Mouse (Mus musculus): ENCODE measurements around the gene Brd7. TPM values are rescaled to one million over a fixed set of nuclear protein-coding genes. Genes with fewer than 3 reads are reported as not detected.

The Brd7 gene
- total and polyA plus RNA-seq, 2 experiments, result 12.7 to 22.7 TPM

- no peak overlapping the region for H3K27ac ChIP-seq (replicated peaks; ENCODE audit: insufficient read depth, low read depth, low read length)
- H3K79me2 ChIP-seq (ENCODE audit: control insufficient read depth, insufficient read depth, low read length), result no peaks in the 10 kb centered on the region
- H3K36me3 ChIP-seq (ENCODE audit: control insufficient read depth, insufficient read depth, low read length), result no peaks in the 10 kb centered on the region
- DNase-seq (ENCODE audit: extremely low read depth, low read depth, low spot score), result no peak
- H3K9ac ChIP-seq (ENCODE audit: low read depth, low read length), result no peak overlapping the region
- H3K4me1 ChIP-seq (ENCODE audit: control insufficient read depth, insufficient read depth, low read length), result no peaks in the 10 kb centered on the region
- H3K27me3 ChIP-seq (ENCODE audit: control insufficient read depth, insufficient read depth, low read length), result no peaks in the 10 kb centered on the region
- WGBS, result 89% methylated on average over 5 of the region's 5 CpGs
- no peak overlapping the region for H3K4me3 ChIP-seq (ENCODE audit: insufficient read depth, low read depth, low read length)
- no peak for TF ChIP-seq CTCF (IDR thresholded peaks at IDR 0.05; ENCODE audit: low read depth, low read length)
- TF ChIP-seq POLR2A (IDR thresholded peaks at IDR 0.05; ENCODE audit: extremely low read depth, insufficient read depth, low read length), result no peak
Measured at GRCm38 (mm10) chr8:88321387-88321786, 40.6 kb downstream of the Brd7 start.

DNA sequence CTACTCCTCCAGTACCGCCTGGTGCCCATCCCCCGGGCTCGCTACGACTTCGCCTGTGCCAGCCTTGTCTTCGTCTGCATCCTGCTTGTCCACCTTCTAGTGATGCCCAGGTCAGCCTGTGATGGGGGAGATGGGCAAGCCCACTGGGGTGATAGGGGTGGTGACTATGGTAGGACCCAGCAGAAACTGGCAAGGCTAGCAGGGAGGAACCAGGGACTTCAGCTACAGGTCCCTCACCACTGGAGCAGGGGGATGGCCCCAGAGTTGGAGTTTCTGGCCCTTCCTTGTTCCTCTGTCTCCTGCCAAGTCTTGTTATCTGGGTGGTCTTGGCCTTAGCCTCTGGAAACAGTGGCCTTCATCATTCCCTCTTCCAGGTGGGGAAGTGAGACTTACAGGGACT, 41.9 kb downstream of the Brd7 start:
- Histone ChIP-seq H3K79me2 (ENCODE audit: control insufficient read depth, insufficient read depth, low read length) (no peaks in the 10 kb centered on the region), H3K9ac (ENCODE audit: low read depth, low read length) (no peak overlapping the region), H3K36me3 (ENCODE audit: control insufficient read depth, insufficient read depth, low read length) (no peaks in the 10 kb centered on the region), H3K4me3 (ENCODE audit: insufficient read depth, low read depth, low read length) (no peak overlapping the region), H3K4me1 (ENCODE audit: control insufficient read depth, insufficient read depth, low read length) (no peaks in the 10 kb centered on the region), H3K27ac (replicated peaks; ENCODE audit: insufficient read depth, low read depth, low read length) (no peak overlapping the region), H3K27me3 (ENCODE audit: control insufficient read depth, insufficient read depth, low read length) (no peaks in the 10 kb centered on the region)
- no peak for DNase-seq (ENCODE audit: extremely low read depth, low read depth, low spot score)
- WGBS, result 95% methylated on average over 6 of the region's 6 CpGs
- TF ChIP-seq CTCF (IDR thresholded peaks at IDR 0.05; ENCODE audit: low read depth, low read length), result no peak
- TF ChIP-seq POLR2A (IDR thresholded peaks at IDR 0.05; ENCODE audit: extremely low read depth, insufficient read depth, low read length), result no peak

DNA sequence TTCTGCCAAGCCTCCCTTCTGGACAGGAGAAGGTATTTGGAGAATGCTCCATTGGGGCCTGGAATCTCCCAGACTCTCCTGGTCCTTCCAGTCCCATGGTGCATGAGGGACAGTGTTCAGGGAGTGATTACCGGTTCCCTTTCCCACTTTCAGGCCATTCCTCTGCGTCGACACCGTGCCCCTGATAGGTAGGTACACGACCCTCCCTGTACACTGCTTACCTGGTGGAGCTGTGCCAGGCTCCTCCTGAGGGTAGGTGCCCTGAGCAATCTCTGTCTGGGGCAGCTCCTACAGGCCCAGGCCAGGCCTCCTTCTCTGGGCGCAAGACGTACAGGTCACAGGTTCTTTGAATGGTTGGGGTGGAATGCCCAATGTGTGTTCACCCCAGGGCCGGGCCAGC, 43.8 kb downstream of the Brd7 start:
- H3K79me2 ChIP-seq (ENCODE audit: control insufficient read depth, insufficient read depth, low read length), result no peaks in the 10 kb centered on the region
- no peak for DNase-seq (ENCODE audit: extremely low read depth, low read depth, low spot score)
- no peak overlapping the region for H3K4me3 ChIP-seq (ENCODE audit: insufficient read depth, low read depth, low read length)
- no peaks in the 10 kb centered on the region for H3K27me3 ChIP-seq (ENCODE audit: control insufficient read depth, insufficient read depth, low read length)
- no peak overlapping the region for H3K9ac ChIP-seq (ENCODE audit: low read depth, low read length)
- WGBS, result 92% methylated on average over 8 of the region's 8 CpGs
- H3K36me3 ChIP-seq (ENCODE audit: control insufficient read depth, insufficient read depth, low read length), result no peaks in the 10 kb centered on the region
- no peak for TF ChIP-seq POLR2A (IDR thresholded peaks at IDR 0.05; ENCODE audit: extremely low read depth, insufficient read depth, low read length)
- no peak for TF ChIP-seq CTCF (IDR thresholded peaks at IDR 0.05; ENCODE audit: low read depth, low read length)
- no peak overlapping the region for H3K27ac ChIP-seq (replicated peaks; ENCODE audit: insufficient read depth, low read depth, low read length)
- H3K4me1 ChIP-seq (ENCODE audit: control insufficient read depth, insufficient read depth, low read length), result no peaks in the 10 kb centered on the region

GRCm38 (mm10) chr8:88317341-88317740, 44.7 kb downstream of the Brd7 start:
- H3K9ac ChIP-seq (ENCODE audit: low read depth, low read length), result no peak overlapping the region
- no peaks in the 10 kb centered on the region for H3K79me2 ChIP-seq (ENCODE audit: control insufficient read depth, insufficient read depth, low read length)
- no peak for TF ChIP-seq POLR2A (IDR thresholded peaks at IDR 0.05; ENCODE audit: extremely low read depth, insufficient read depth, low read length)
- TF ChIP-seq CTCF (IDR thresholded peaks at IDR 0.05; ENCODE audit: low read depth, low read length), result no peak
- no peak overlapping the region for H3K27ac ChIP-seq (replicated peaks; ENCODE audit: insufficient read depth, low read depth, low read length)
- WGBS, result 70% methylated on average over 5 of the region's 5 CpGs
- H3K36me3 ChIP-seq (ENCODE audit: control insufficient read depth, insufficient read depth, low read length), result no peaks in the 10 kb centered on the region
- no peak overlapping the region for H3K4me3 ChIP-seq (ENCODE audit: insufficient read depth, low read depth, low read length)
- no peaks in the 10 kb centered on the region for H3K4me1 ChIP-seq (ENCODE audit: control insufficient read depth, insufficient read depth, low read length)
- DNase-seq (ENCODE audit: extremely low read depth, low read depth, low spot score), result no peak
- no peaks in the 10 kb centered on the region for H3K27me3 ChIP-seq (ENCODE audit: control insufficient read depth, insufficient read depth, low read length)

GRCm38 (mm10) chr8:88316139-88316931, 45.7 kb downstream of the Brd7 start:
- H3K4me3 ChIP-seq (ENCODE audit: insufficient read depth, low read depth, low read length), result no peak overlapping the region
- H3K9ac ChIP-seq (ENCODE audit: low read depth, low read length), result no peak overlapping the region
- TF ChIP-seq POLR2A (IDR thresholded peaks at IDR 0.05; ENCODE audit: extremely low read depth, insufficient read depth, low read length), result no peak
- TF ChIP-seq CTCF (IDR thresholded peaks at IDR 0.05; ENCODE audit: low read depth, low read length), result no peak
- H3K27me3 ChIP-seq (ENCODE audit: control insufficient read depth, insufficient read depth, low read length), result no peaks in the 10 kb centered on the region
- 48% methylated on average over 8 of the region's 8 CpGs for WGBS
- H3K4me1 ChIP-seq (ENCODE audit: control insufficient read depth, insufficient read depth, low read length), result no peaks in the 10 kb centered on the region
- H3K27ac ChIP-seq (replicated peaks; ENCODE audit: insufficient read depth, low read depth, low read length), result no peak overlapping the region
- no peak for DNase-seq (ENCODE audit: extremely low read depth, low read depth, low spot score)
- H3K79me2 ChIP-seq (ENCODE audit: control insufficient read depth, insufficient read depth, low read length), result no peaks in the 10 kb centered on the region
- no peaks in the 10 kb centered on the region for H3K36me3 ChIP-seq (ENCODE audit: control insufficient read depth, insufficient read depth, low read length)

- Histone ChIP-seq H3K9ac (ENCODE audit: low read depth, low read length) (no peak overlapping the region), H3K4me1 (ENCODE audit: control insufficient read depth, insufficient read depth, low read length) (no peaks in the 10 kb centered on the region), H3K36me3 (ENCODE audit: control insufficient read depth, insufficient read depth, low read length) (no peaks in the 10 kb centered on the region), H3K79me2 (ENCODE audit: control insufficient read depth, insufficient read depth, low read length) (no peaks in the 10 kb centered on the region), H3K27me3 (ENCODE audit: control insufficient read depth, insufficient read depth, low read length) (no peaks in the 10 kb centered on the region), H3K27ac (replicated peaks; ENCODE audit: insufficient read depth, low read depth, low read length) (no peak overlapping the region), H3K4me3 (ENCODE audit: insufficient read depth, low read depth, low read length) (no peak overlapping the region)
- TF ChIP-seq CTCF (IDR thresholded peaks at IDR 0.05; ENCODE audit: low read depth, low read length) (no peak), POLR2A (IDR thresholded peaks at IDR 0.05; ENCODE audit: extremely low read depth, insufficient read depth, low read length) (no peak)
- no peak for DNase-seq (ENCODE audit: extremely low read depth, low read depth, low spot score)
- 96% methylated on average over 8 of the region's 8 CpGs for WGBS
Measured at GRCm38 (mm10) chr8:88315302-88315701, 46.7 kb downstream of the Brd7 start.
